Mouse (Mus musculus): ENCODE measurements around the gene Aldh8a1. TPM values are rescaled to one million over a fixed set of nuclear protein-coding genes. Genes with fewer than 3 reads are reported as not detected.

Aldh8a1 gene
- polyA plus RNA-seq, 1 experiment from 2014 or later = not detected

DNA sequence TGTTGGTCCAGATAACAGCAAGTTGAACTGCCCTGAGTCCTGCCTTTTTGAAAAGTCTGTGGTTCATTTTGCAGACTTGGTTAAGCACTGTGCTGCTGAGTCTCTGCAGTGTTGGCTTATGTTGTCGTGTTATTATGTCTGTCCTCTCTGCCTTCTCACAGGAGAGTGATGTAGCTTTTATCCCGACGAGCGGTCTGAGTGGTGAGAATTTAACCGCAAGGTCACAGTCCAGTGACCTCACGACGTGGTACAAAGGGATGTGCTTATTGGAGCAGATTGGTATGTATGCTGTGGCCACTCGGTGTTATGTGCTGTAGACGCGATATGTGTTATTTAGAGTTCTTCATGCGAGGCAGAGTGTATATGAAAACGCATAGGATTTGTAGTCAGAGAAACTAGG, 25.3 kb upstream of the Aldh8a1 start:
- peaks cover 63% of the 10 kb centered on the region for H3K36me3 ChIP-seq
- no peak overlapping the region for H3K4me3 ChIP-seq
- no peak overlapping the region for H3K9ac ChIP-seq
- no peaks in the 10 kb centered on the region for H3K9me3 ChIP-seq
- H3K27ac ChIP-seq = no peak overlapping the region
- no peaks in the 10 kb centered on the region for H3K27me3 ChIP-seq
- H3K4me2 ChIP-seq = no peak overlapping the region
- WGBS = 93% methylated on average over 12 of the region's 12 CpGs
- no peaks in the 10 kb centered on the region for H3K4me1 ChIP-seq
- ATAC-seq (ENCODE audit: insufficient number of reproducible peaks, low FRiP score, low TSS enrichment, low read depth) = no peak

DNA sequence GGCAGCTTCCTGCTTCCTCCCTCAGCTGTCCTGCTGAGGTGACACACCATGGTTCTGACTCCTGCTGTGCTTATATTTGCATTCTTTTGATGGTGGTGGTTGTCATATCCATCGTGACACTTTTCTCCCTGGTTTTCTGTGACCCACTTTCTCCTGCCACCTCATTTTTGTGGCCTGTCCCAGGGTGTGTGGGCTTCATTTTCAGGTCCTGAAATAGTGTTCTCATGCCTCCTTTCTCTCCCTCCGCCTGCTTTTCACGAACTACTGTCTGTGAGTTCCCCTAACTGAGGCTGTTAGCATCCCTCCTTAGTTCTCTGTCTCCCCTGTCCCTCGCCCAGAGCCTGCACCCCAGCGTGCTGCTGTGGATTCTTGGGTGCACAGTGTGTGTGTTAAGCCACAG, 23.2 kb upstream of the Aldh8a1 start:
- ATAC-seq (ENCODE audit: insufficient number of reproducible peaks, low FRiP score, low TSS enrichment, low read depth) = no peak
- H3K27ac ChIP-seq = no peak overlapping the region
- H3K4me2 ChIP-seq = no peak overlapping the region
- 60% methylated on average over 5 of the region's 5 CpGs for WGBS
- no peaks in the 10 kb centered on the region for H3K9me3 ChIP-seq
- H3K36me3 ChIP-seq = peaks cover 67% of the 10 kb centered on the region
- no peaks in the 10 kb centered on the region for H3K4me1 ChIP-seq
- no peak overlapping the region for H3K9ac ChIP-seq
- no peak overlapping the region for H3K4me3 ChIP-seq
- H3K27me3 ChIP-seq = no peaks in the 10 kb centered on the region

GRCm38 (mm10) chr10:21354506-21354905, 22.6 kb upstream of the Aldh8a1 start:
- no peak for ATAC-seq (ENCODE audit: insufficient number of reproducible peaks, low FRiP score, low TSS enrichment, low read depth)
- Histone ChIP-seq H3K36me3 (peaks cover 68% of the 10 kb centered on the region), H3K4me1 (no peaks in the 10 kb centered on the region), H3K9ac (no peak overlapping the region), H3K27ac (no peak overlapping the region), H3K4me2 (no peak overlapping the region), H3K9me3 (no peaks in the 10 kb centered on the region), H3K4me3 (no peak overlapping the region), H3K27me3 (no peaks in the 10 kb centered on the region)
- WGBS = 88% methylated on average over 7 of the region's 7 CpGs

DNA sequence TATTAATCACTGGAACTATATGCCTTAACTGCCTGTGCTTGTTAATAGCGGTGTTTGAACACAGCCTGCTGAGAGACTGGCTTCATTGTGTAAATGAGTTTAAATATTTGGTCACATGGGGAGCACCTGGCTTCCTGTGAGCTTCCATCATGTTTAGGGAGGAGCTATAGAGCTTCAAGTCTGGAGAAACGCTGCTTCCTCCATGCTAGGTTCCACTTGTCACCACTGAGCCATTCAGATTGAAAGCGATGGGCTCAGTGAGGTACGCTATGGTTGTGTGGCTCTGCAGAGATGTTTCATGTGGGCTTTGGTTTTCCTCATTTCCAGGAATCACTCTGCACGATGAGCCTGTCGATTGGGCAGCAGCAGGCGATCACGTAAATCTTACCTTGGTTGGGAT, 19.1 kb upstream of the Aldh8a1 start:
- H3K4me2 ChIP-seq = no peak overlapping the region
- no peak overlapping the region for H3K27ac ChIP-seq
- H3K4me1 ChIP-seq = no peaks in the 10 kb centered on the region
- WGBS = 87% methylated on average over 8 of the region's 8 CpGs
- no peaks in the 10 kb centered on the region for H3K9me3 ChIP-seq
- no peak overlapping the region for H3K9ac ChIP-seq
- H3K36me3 ChIP-seq = peaks cover 48% of the 10 kb centered on the region
- no peaks in the 10 kb centered on the region for H3K27me3 ChIP-seq
- no peak for ATAC-seq (ENCODE audit: insufficient number of reproducible peaks, low FRiP score, low TSS enrichment, low read depth)
- H3K4me3 ChIP-seq = no peak overlapping the region

DNA sequence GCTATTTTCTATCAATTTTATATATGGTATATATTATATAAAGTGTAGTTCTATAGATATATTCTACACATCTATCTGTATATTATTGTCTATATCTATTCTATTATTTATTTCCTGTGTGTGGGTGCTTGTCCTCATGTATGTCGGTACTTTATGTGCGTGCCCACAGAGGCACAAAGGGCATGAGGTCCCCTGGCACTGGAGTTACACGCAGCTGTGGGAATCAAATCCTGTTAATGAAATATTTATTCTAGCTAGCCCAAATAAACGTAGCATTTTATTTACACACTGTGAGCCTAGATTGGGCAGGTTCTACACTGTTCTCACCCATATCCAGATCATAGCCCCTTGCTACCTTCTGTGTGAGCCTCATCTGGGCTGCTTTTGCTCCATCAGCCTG, 18.0 kb upstream of the Aldh8a1 start:
- Histone ChIP-seq H3K4me1 (no peaks in the 10 kb centered on the region), H3K4me3 (no peak overlapping the region), H3K36me3 (peaks cover 44% of the 10 kb centered on the region), H3K9ac (no peak overlapping the region), H3K27ac (no peak overlapping the region), H3K9me3 (no peaks in the 10 kb centered on the region), H3K4me2 (no peak overlapping the region), H3K27me3 (no peaks in the 10 kb centered on the region)
- no peak for ATAC-seq (ENCODE audit: insufficient number of reproducible peaks, low FRiP score, low TSS enrichment, low read depth)
- WGBS = 97% methylated on average over 4 of the region's 4 CpGs

GRCm38 (mm10) chr10:21361871-21362270, 15.2 kb upstream of the Aldh8a1 start:
- H3K9me3 ChIP-seq = no peaks in the 10 kb centered on the region
- no peaks in the 10 kb centered on the region for H3K27me3 ChIP-seq
- H3K4me2 ChIP-seq = no peak overlapping the region
- peaks cover 48% of the 10 kb centered on the region for H3K36me3 ChIP-seq
- H3K9ac ChIP-seq = no peak overlapping the region
- H3K4me1 ChIP-seq = no peaks in the 10 kb centered on the region
- no peak overlapping the region for H3K27ac ChIP-seq
- no peak for ATAC-seq (ENCODE audit: insufficient number of reproducible peaks, low FRiP score, low TSS enrichment, low read depth)
- WGBS = 68% methylated on average over 7 of the region's 7 CpGs
- no peak overlapping the region for H3K4me3 ChIP-seq

- no peaks in the 10 kb centered on the region for H3K27me3 ChIP-seq
- no peak overlapping the region for H3K27ac ChIP-seq
- 90% methylated on average over 4 of the region's 4 CpGs for WGBS
- H3K9ac ChIP-seq = no peak overlapping the region
- peaks cover 46% of the 10 kb centered on the region for H3K36me3 ChIP-seq
- H3K4me1 ChIP-seq = no peaks in the 10 kb centered on the region
- no peak for ATAC-seq (ENCODE audit: insufficient number of reproducible peaks, low FRiP score, low TSS enrichment, low read depth)
- no peaks in the 10 kb centered on the region for H3K9me3 ChIP-seq
- H3K4me2 ChIP-seq = no peak overlapping the region
- H3K4me3 ChIP-seq = no peak overlapping the region
These were observed 13.8 kb upstream of the Aldh8a1 start for GRCm38 (mm10) chr10:21363297-21363696.

DNA sequence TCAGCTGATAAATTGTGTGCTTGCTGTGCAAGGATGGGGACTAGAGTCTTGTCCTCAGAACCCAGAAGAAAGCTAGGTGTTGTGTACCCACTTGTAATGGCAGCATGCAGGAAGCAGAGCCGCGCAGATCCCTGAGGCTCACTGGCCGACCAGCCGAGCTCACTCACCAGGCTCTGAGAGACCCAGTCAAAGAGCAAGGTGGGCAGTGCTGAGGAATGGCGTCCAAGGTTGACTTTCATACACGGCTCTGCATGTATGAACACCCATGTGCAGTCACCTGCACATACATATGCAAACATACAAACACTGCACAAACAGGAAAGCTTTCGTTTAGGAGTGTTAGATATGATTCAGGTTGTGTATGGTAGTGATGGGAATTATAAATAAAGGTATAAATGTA, 12.1 kb upstream of the Aldh8a1 start:
- Histone ChIP-seq H3K27me3 (no peaks in the 10 kb centered on the region), H3K4me3 (no peak overlapping the region), H3K9me3 (no peaks in the 10 kb centered on the region), H3K27ac (no peak overlapping the region), H3K4me2 (no peak overlapping the region), H3K9ac (no peak overlapping the region), H3K4me1 (no peaks in the 10 kb centered on the region), H3K36me3 (peaks cover 56% of the 10 kb centered on the region)
- WGBS = 96% methylated on average over 7 of the region's 7 CpGs
- ATAC-seq (ENCODE audit: insufficient number of reproducible peaks, low FRiP score, low TSS enrichment, low read depth) = no peak

GRCm38 (mm10) chr10:21365897-21366296, 11.2 kb upstream of the Aldh8a1 start:
- 89% methylated on average over 4 of the region's 4 CpGs for WGBS
- no peak for ATAC-seq (ENCODE audit: insufficient number of reproducible peaks, low FRiP score, low TSS enrichment, low read depth)
- Histone ChIP-seq H3K4me2 (no peak overlapping the region), H3K27ac (no peak overlapping the region), H3K27me3 (no peaks in the 10 kb centered on the region), H3K4me3 (no peak overlapping the region), H3K36me3 (peaks cover 55% of the 10 kb centered on the region), H3K9me3 (no peaks in the 10 kb centered on the region), H3K9ac (no peak overlapping the region), H3K4me1 (no peaks in the 10 kb centered on the region)

DNA sequence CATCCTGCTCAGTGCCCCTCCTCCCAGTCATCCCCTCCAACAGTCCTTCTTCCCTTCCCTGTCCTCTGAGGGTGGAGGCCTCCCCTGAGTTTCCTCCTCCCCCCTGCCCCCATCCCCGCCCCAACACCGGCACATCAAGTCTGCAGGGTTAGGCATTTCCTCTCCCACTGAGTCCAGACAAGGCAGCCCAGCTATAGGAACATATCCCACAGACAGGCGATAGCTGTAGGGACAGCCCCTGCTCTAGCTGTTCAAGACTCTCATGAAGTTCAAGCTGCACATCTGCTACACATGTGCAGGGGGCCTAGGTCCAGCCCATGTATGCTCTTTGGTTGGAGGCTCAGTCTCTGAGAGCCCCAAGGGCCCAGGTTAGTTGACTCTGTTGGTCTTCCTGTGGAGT, 10.6 kb upstream of the Aldh8a1 start:
- no peak overlapping the region for H3K4me3 ChIP-seq
- H3K4me1 ChIP-seq = no peaks in the 10 kb centered on the region
- peaks cover 52% of the 10 kb centered on the region for H3K36me3 ChIP-seq
- no peak overlapping the region for H3K4me2 ChIP-seq
- H3K27me3 ChIP-seq = no peaks in the 10 kb centered on the region
- no peak for ATAC-seq (ENCODE audit: insufficient number of reproducible peaks, low FRiP score, low TSS enrichment, low read depth)
- no peaks in the 10 kb centered on the region for H3K9me3 ChIP-seq
- WGBS = 76% methylated on average over 3 of the region's 3 CpGs
- H3K9ac ChIP-seq = no peak overlapping the region
- no peak overlapping the region for H3K27ac ChIP-seq

DNA sequence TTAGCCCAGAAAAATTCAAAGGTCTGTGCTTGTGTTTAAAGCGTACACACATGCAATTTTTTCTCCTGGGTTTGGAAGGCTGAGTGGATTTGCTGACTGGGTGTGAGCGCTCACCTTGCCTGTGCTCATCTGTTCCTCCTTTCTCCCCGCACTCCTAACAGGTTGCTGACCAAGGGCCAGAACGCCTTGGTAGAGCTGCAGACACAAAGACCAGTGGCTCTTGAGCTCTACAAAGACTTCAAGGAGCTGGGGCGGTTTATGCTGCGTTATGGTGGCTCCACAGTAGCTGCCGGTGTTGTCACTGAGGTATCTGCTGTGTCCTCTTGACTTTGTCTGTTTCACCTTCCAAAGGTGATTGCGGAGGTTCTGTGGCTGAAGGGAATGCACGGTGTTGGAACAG, 9.6 kb upstream of the Aldh8a1 start:
- Histone ChIP-seq H3K27ac (no peak overlapping the region), H3K4me1 (no peaks in the 10 kb centered on the region), H3K36me3 (peaks cover 52% of the 10 kb centered on the region)

GRCm38 (mm10) chr10:21369586-21369985, 7.5 kb upstream of the Aldh8a1 start:
- Histone ChIP-seq H3K27me3 (no peaks in the 10 kb centered on the region), H3K9ac (no peak overlapping the region), H3K36me3 (peaks cover 42% of the 10 kb centered on the region), H3K4me1 (no peaks in the 10 kb centered on the region), H3K4me3 (no peak overlapping the region), H3K9me3 (no peaks in the 10 kb centered on the region), H3K27ac (no peak overlapping the region), H3K4me2 (no peak overlapping the region)
- ATAC-seq (ENCODE audit: insufficient number of reproducible peaks, low FRiP score, low TSS enrichment, low read depth) = no peak
- 93% methylated on average over 2 of the region's 2 CpGs for WGBS

More for the DNA sequence above, 9.6 kb upstream of the Aldh8a1 start:
- 91% methylated on average over 9 of the region's 9 CpGs for WGBS
- H3K27me3 ChIP-seq = no peaks in the 10 kb centered on the region
- H3K4me3 ChIP-seq = no peak overlapping the region
- H3K9ac ChIP-seq = no peak overlapping the region
- no peaks in the 10 kb centered on the region for H3K9me3 ChIP-seq
- no peak overlapping the region for H3K4me2 ChIP-seq
- no peak for ATAC-seq (ENCODE audit: insufficient number of reproducible peaks, low FRiP score, low TSS enrichment, low read depth)

DNA sequence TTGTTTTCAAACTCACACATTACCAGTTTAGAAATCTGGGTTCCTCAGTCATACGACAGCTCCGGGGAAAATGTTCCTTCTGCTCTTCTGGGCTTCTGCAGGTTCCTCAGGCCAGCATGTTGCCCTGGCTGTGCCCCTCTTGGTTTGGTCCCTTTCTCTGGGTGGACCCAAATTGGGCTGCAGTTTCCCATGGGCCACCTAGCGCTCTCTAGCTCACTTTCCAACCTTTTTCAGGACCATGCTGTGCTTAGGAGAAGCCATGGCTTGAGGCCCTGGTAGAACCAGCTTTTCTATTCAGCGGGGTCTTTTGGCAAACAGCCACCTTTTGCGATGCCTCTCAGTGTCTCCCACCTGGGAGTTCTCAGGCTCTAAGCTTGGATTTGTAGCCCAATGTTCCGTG, 4.8 kb upstream of the Aldh8a1 start:
- Histone ChIP-seq H3K36me3 (peaks cover 23% of the 10 kb centered on the region), H3K27me3 (no peaks in the 10 kb centered on the region), H3K4me1 (no peaks in the 10 kb centered on the region), H3K27ac (no peak overlapping the region), H3K9ac (no peak overlapping the region), H3K9me3 (no peaks in the 10 kb centered on the region), H3K4me3 (no peak overlapping the region), H3K4me2 (no peak overlapping the region)
- ATAC-seq (ENCODE audit: insufficient number of reproducible peaks, low FRiP score, low TSS enrichment, low read depth) = no peak
- WGBS = 90% methylated on average over 6 of the region's 6 CpGs
